Mouse (Mus musculus): ENCODE data around the gene Tssc4.

- no peak for TF ChIP-seq EP300 (IDR thresholded peaks at IDR 0.05; ENCODE audit: insufficient read depth, low read depth, low read length)
- no peak for TF ChIP-seq CTCF (IDR thresholded peaks at IDR 0.05; ENCODE audit: low read depth, low read length)
- TF ChIP-seq POLR2A (IDR thresholded peaks at IDR 0.05; ENCODE audit: insufficient read depth, low read length), result no peak
Measured at GRCm38 (mm10) chr7:143072605-143073004, 3.6 kb downstream of the Tssc4 start.

All from ES-Bruce4 (cell line).